Mouse (Mus musculus) left cerebral cortex, adult 11 months (tissue): Measurements from ENCODE around the gene Morc2b.
A peak's percentile ranks its signal among the peaks of the same experiment; 100 is the strongest.
"Not testable (repeated sequence)": the region's sequence is repeated elsewhere in the genome, so short reads cannot be mapped to it uniquely, and the experiment has no call there.

Experiments
- DNase-seq: peaks from one replicate; pipeline ENCODE4 v3.0.0; 2022; ENCODE audit warnings: low spot score

Gene Morc2b

DNA sequence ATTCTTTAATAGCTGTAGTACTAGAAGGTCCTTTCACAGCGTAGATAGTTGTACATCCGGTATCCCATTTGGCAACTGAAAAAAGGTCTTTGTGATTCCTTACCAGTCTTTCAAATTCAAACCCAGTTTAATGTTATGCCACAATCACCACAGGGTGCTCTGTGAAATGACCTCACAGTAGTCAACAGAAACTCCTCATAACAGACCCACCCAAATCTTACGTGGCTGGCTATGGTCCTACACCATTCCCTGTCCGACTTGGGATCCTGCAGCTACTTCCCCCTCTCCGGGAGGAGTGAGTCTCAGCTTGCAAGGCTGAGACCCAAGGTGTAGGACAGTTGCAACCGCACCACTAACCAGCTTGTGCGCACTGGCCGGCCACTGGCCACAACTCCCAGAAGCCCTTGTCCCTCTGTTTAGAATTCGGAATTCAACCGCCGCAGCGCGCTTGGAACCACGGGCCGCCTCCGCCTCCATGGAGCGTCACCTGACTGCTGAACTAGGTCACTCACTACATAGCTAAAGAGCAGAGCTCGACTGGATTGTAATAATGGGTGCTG is at the start of gene Morc2b:
Morc2b (minus strand) TSS at position 423 of the 560 bp plus-strand sequence.
- no peak for DNase-seq

DNA sequence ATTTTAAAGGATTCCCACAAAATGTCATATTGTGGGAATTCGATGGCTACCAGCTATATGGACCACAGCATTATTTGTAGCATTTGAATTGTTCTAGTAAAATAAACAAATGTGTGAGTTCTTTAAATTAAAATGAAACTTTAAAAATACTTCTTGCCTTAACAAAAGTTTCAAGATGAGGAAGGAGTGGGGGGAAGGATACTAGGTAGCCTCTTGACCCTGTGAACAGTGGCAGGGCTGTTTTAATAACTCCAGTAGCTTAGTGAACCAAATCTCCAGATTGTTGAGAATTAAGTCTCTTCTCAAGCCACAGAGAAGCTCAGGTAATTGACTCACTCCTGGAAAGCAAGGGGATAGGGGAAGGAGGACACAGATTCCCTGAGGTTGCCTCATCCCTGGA is 28.7 kb upstream of the Morc2b start, which contains the start of gene Olfr55:
Olfr55 (plus strand) TSS at position 301 of the 400 bp plus-strand sequence.
- not testable (repeated sequence) for DNase-seq

DNA sequence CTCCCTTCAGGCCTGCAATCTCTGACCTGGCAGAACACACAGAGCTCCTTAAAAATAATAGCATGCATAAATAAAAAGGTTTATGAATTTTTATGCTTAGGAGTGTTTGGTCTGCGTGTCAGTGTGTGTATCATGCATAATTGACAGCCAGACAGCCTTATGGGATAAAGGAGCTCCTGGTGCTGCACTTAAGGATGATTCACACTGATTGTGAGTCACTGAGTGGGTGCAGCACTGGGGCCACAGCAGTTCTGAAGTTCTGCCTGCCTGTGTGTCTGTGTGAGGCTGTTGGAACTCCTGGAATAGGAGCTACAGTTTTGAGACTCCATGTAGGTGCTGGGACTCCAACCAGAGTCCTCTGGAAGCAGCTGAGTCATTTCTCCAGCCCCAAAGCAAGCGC is 13.2 kb downstream of the Morc2b start:
- DNase-seq, result no peak

DNA sequence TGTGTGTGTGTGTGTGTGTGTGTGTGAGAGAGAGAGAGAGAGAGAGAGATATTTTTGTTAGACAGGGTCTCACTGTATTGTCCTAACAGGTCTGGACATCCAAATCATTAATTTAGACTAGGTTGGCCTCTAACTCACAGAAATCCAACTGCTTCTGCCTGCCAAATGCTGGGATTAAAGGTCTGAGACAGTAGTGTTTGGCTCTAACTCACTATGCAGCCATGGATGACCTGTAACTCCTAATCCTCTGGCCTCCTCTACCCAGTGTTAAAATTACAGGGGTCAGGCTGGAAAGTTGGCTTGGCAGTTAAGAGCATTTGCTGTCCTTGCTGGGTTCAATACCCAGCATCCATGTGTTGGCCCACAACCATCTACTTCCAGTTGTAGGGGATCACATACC is 14.9 kb downstream of the Morc2b start:
- no peak for DNase-seq

DNA sequence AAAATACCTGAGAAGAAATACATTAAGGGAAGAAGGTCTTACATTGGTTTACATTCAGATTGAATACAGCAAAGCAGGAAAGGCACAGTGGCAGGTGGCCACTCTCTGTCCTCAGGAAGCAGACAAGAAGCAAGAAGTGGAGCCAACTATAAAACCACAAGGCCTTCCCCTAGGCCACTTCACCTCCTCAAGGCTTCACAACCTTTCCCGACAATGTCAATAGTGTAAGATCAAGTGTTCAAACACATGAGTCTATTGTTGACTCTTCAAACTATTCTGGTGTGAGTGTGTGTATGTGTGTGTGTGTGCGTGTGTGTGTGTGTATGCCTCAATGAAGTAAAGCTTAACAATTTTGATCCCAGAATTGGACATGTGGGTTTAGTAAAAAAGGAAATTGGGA is 42.1 kb downstream of the Morc2b start:
- DNase-seq, result no peak

DNA sequence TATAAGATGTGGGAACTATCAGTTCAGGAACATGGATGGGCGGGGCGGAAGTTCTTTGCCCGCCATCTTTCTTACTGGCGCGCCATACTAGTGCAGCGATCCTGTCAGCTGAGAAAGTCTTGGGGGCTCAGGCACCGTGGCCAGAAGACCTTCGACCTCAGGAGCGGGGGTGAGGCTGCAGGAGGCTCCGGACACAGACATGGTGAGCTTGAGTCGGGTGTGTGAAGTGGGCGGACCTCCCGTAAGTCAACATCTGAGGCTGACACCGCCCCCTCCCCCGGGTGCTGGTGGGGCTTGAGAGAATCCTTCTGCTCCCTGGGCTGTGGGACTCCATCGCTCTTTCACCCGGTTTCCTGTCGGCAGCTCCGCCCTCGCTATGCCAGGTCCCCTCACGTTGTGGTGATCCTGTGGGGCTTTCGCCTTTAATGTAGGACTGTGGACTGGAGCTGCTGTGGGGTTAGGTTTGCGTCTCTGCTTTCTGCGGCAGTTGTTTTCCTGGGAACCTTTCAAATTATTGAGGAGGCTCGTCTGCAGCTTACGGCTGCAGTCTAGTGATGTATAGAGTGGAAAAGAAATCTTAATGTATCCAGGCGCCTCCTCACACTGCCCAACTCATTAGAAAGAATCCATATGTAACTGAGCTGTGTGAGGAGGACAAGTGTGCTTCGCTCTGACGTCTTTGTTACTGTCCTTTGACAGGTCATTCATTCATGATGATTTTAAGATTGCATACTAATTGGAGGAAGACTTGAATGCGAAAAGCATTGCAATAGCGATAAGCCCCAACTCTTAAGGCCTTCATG is 46.9 kb downstream of the Morc2b start:
- DNase-seq, result peak; percentile 81

DNA sequence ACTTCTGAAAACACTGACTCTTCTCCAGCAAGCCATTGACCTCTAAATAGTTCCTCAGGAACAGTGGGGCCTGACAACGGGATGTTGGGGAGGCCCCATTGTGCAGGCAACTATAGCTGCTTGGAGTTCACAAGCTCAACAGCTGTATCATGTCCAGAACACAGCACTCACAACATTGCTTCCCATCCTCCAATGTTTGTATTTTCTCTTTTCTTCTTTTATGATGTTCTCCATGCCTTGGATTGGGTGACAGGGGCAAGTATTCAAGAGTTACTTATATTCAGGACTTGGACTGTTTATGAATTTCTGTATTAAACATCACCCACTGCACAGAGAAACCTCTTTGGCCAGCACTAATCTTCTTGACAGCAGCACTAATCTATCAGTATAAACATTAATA is 47.9 kb downstream of the Morc2b start:
- DNase-seq, result no peak

DNA sequence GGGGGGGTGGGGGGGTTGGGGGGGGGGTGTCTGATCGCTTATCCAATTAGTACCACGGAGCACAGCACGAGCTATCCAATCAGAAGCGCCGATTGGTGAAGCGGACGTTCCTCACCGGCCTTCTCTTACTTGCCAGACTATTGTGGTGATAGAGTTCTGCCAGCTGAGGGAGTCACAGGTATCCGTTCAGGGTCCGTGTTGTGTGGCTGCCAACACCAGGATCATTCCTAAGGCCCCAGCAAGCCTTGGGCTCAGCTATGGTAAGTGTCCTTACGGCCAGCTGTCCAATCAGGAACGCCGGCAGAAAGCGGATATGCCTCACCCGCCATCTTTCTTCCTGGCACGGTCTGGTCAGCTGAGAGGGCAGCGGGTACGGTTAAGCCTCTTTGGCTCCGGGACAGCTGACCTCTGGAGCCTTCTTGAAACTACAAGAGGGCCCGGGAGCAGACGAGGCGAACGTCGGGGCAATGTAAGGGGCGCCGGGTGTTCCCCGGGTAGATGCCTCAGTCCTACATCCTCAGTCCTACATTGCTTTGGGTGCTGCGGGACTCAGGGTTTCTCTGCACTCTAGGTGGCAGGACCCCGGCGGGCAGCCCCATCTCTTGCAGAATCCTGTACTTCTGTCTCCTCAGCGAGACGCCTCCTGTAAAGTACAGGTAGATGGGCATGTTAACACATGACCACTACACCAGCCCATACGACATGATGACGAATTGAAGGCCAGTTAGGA is 50.1 kb downstream of the Morc2b start, which contains the start of gene Zfp563:
Zfp563 (plus strand) TSS at position 91 of the 730 bp plus-strand sequence.
- DNase-seq, result peak; percentile 89

DNA sequence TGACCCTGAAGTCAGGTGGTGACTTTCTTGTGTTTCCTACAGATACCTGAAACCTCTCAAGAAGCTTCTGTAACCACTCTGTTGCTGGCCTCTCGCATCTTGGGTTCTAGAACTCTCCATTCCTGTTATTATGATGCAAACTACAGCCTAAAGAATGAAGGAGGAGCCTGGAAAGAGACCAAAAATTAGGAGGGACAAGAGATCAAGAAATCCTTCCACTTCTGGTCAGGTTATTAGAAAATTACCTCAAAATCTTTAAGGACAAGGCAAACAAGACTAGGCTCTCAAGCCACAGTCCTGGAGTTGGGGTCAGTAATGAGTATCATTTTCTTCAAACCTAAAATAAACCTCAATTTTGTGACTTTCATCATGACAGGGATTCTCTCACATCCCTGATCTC is 71.5 kb downstream of the Morc2b start, which contains the start of gene 4921501E09Rik:
4921501E09Rik (minus strand) TSS at position 101 of the 400 bp plus-strand sequence.
- DNase-seq, result no peak
